Mouse (Mus musculus): ENCODE measurements around the gene Zfp273. TPM values are rescaled to one million over a fixed set of nuclear protein-coding genes. Genes with fewer than 3 reads are reported as not detected.
"Not testable (repeated sequence)": the region's sequence is repeated elsewhere in the genome, so short reads cannot be mapped to it uniquely, and the experiment has no call there.

The Zfp273 gene
- polyA plus RNA-seq, 1 experiment: 6.0 TPM

GRCm38 (mm10) chr13:67812961-67813709 is 405 bp upstream of the Zfp273 start:
- no peak for TF ChIP-seq CTCF (IDR thresholded peaks at IDR 0.05; ENCODE audit: borderline replicate concordance, insufficient read depth, low read depth, low read length)
- TF ChIP-seq POLR2A (IDR thresholded peaks at IDR 0.05; ENCODE audit: borderline replicate concordance, insufficient read depth, low read length): no peak
- H3K4me1 ChIP-seq (ENCODE audit: control insufficient read depth, insufficient read depth, low read length): no peaks in the 10 kb centered on the region; the same call in 1 of the 2 replicates
- WGBS: 80% methylated on average over 8 of the region's 8 CpGs
- H3K27ac ChIP-seq (ENCODE audit: insufficient read depth, low read length): no peak overlapping the region
- H3K4me3 ChIP-seq (replicated peaks; ENCODE audit: insufficient read depth, low read depth, low read length): no peak overlapping the region
- no peaks in the 10 kb centered on the region for H3K27me3 ChIP-seq (ENCODE audit: control insufficient read depth, insufficient read depth, low read length)
- DNase-seq: peak in 1 of 2 experiments; percentile 7

DNA sequence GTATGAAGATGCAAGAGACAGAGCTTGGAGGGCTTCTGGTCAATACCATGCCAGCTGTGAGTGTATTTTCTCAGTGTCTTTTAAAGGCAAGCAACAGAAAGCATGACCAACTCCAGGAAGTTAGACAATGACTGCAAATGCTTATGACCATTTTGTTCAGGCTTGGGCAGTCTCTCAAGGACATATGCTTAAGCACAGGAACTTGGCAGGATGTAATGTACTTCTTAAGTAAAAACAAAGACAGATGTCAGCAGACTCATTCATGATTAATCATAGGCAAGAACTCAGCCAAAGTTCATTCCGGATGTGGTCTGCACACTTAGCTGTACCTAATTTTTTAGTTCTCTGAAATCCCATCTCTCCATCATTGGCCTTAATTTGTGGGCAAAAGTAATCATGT is 5.1 kb downstream of the Zfp273 start:
- Histone ChIP-seq H3K4me3 (replicated peaks; ENCODE audit: insufficient read depth, low read depth, low read length) (no peak overlapping the region), H3K4me1 (ENCODE audit: control insufficient read depth, insufficient read depth, low read length) (no peaks in the 10 kb centered on the region; the same call in 1 of the 2 replicates), H3K27me3 (ENCODE audit: control insufficient read depth, insufficient read depth, low read length) (no peaks in the 10 kb centered on the region; the same call in 1 of the 2 replicates), H3K27ac (ENCODE audit: insufficient read depth, low read length) (no peak overlapping the region)
- TF ChIP-seq POLR2A (IDR thresholded peaks at IDR 0.05; ENCODE audit: borderline replicate concordance, insufficient read depth, low read length): no peak
- no peak for TF ChIP-seq CTCF (IDR thresholded peaks at IDR 0.05; ENCODE audit: borderline replicate concordance, insufficient read depth, low read depth, low read length)
- 81% methylated on average over 1 of the region's 1 CpGs for WGBS
- no peak for DNase-seq

DNA sequence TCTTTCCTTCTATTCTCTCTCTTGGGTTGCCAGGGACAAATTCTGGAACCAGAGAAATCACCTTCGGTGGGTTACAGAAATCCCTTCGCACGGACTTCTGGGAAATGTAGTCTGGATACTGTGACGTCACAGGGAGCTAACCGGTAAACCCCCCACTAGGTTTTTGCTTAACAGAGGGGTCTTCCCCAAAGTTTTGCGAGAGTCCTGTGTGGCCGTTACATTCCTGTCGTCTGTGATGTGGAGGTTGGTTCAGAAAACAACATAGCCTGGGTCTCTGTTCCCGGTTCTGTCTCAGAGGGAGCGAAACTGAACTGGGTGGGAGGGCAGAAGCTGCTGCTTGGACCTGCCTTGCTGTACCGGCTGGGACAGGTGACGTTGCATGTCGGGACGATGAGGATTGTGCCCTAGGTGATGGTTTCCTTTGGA is 17.4 kb downstream of the Zfp273 start, which contains the start of gene Gm10037:
Gene Gm10037 (plus strand): TSS at position 196 of the 426 bp plus-strand sequence.
- TF ChIP-seq CTCF (IDR thresholded peaks at IDR 0.05; ENCODE audit: borderline replicate concordance, insufficient read depth, low read depth, low read length): no peak
- peak; percentile 27; the same call in 1 of the 2 replicates for TF ChIP-seq POLR2A (IDR thresholded peaks at IDR 0.05; ENCODE audit: borderline replicate concordance, insufficient read depth, low read length)
- H3K4me1 ChIP-seq (ENCODE audit: control insufficient read depth, insufficient read depth, low read length): no peaks in the 10 kb centered on the region
- H3K4me3 ChIP-seq (replicated peaks; ENCODE audit: insufficient read depth, low read depth, low read length): peak within 1 kb of the TSS; percentile 73
- WGBS: 1% methylated on average over 14 of the region's 14 CpGs
- peak; percentile 75 to 77 for DNase-seq
- no peaks in the 10 kb centered on the region for H3K27me3 ChIP-seq (ENCODE audit: control insufficient read depth, insufficient read depth, low read length)
- peak within 1 kb of the TSS; percentile 80 for H3K27ac ChIP-seq (ENCODE audit: insufficient read depth, low read length)

GRCm38 (mm10) chr13:67833137-67833536 is 19.6 kb downstream of the Zfp273 start:
- H3K27me3 ChIP-seq (ENCODE audit: control insufficient read depth, insufficient read depth, low read length); H3K4me3 ChIP-seq (replicated peaks; ENCODE audit: insufficient read depth, low read depth, low read length); H3K4me1 ChIP-seq (ENCODE audit: control insufficient read depth, insufficient read depth, low read length); H3K27ac ChIP-seq (ENCODE audit: insufficient read depth, low read length); DNase-seq: not testable (repeated sequence)

DNA sequence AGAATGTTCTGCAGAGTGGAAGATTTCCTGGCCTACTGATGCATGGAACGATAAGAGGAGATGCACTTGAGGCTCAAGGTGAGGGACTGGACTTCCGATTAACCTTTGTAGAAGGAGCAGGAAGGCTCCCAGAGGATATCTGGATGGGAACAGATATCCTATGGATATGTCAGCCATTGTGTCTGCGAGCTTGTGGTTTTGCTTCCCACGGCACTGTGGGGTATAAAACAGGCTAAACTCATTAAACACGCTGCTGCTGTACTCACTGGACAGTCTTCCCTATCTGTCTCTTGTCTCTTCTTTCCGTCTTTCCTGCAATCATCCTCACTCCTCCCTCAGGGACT is 30.2 kb downstream of the Zfp273 start:
- Histone ChIP-seq H3K27me3 (ENCODE audit: control insufficient read depth, insufficient read depth, low read length) (no peaks in the 10 kb centered on the region), H3K4me1 (ENCODE audit: control insufficient read depth, insufficient read depth, low read length) (no peaks in the 10 kb centered on the region), H3K4me3 (replicated peaks; ENCODE audit: insufficient read depth, low read depth, low read length) (no peak overlapping the region), H3K27ac (ENCODE audit: insufficient read depth, low read length) (no peak overlapping the region)
- TF ChIP-seq CTCF (IDR thresholded peaks at IDR 0.05; ENCODE audit: borderline replicate concordance, insufficient read depth, low read depth, low read length): no peak
- TF ChIP-seq POLR2A (IDR thresholded peaks at IDR 0.05; ENCODE audit: borderline replicate concordance, insufficient read depth, low read length): no peak
- no peak for DNase-seq
- WGBS: 39% methylated on average over 6 of the region's 6 CpGs

DNA sequence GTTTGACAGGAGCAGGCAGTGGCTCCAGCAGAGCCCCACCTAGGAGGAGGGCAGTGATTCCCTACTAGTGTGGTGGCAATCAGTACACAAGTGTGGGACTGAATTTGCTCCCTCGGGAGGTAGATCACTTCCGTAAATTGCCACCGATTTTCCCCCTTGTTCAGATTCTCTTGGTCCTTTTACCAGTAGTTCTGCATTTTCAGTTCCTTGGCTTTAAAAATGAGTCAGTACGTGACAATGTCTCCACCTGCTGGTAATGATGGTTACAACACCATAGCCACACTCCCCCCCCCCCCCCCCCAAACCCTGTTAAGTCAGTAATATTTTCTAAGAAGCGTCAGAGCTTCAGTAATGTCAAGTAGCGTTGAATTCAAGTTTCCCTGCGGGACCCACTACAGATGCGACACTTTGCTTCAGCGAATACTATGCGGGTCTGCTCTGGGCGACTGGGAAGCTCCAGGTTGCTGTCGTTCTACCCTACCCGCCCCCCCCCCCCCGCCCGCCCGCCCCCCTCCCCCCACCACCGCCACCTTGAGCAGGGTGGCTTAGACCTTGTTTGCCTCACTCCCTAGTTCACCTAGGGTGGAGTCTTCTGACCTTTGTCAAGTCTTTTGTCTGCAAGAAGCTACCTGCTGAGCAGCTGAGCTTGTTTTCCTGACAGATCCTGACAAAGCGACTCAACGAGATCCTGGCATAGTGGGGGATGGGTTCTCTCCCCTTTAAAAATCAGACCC is 30.7 kb downstream of the Zfp273 start:
- H3K4me3 ChIP-seq (replicated peaks; ENCODE audit: insufficient read depth, low read depth, low read length): peak overlapping the region; percentile 79
- no peaks in the 10 kb centered on the region for H3K4me1 ChIP-seq (ENCODE audit: control insufficient read depth, insufficient read depth, low read length)
- peak; percentile 62 for DNase-seq
- no peak overlapping the region for H3K27ac ChIP-seq (ENCODE audit: insufficient read depth, low read length)
- H3K27me3 ChIP-seq (ENCODE audit: control insufficient read depth, insufficient read depth, low read length): no peaks in the 10 kb centered on the region
- WGBS: 0% methylated on average over 19 of the region's 19 CpGs
- TF ChIP-seq CTCF (IDR thresholded peaks at IDR 0.05; ENCODE audit: borderline replicate concordance, insufficient read depth, low read depth, low read length): peak; percentile 48; the same call in 1 of the 2 replicates
- TF ChIP-seq POLR2A (IDR thresholded peaks at IDR 0.05; ENCODE audit: borderline replicate concordance, insufficient read depth, low read length): no peak

DNA sequence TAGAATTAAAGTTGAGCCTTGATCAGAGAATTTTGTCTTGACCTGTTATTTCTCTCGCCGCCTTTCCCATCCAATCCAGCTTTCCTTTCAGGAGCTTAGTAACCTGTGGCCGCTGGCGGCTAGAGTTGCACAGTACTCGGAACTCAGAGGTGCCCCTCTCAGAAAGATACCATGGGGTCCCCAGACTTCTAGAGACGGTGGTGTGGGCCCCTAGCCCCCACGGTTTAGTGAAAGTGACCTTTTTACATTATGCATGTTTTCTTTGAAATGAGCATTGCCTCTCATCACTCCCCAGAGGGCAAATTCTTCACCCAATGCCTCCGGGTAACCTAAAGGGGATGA is 31.3 kb downstream of the Zfp273 start:
- no peaks in the 10 kb centered on the region for H3K4me1 ChIP-seq (ENCODE audit: control insufficient read depth, insufficient read depth, low read length)

GRCm38 (mm10) chr13:67850361-67850760 is 36.8 kb downstream of the Zfp273 start:
- WGBS: 76% methylated on average over 3 of the region's 3 CpGs
- Histone ChIP-seq H3K27ac (ENCODE audit: insufficient read depth, low read length) (no peak overlapping the region), H3K27me3 (ENCODE audit: control insufficient read depth, insufficient read depth, low read length) (no peaks in the 10 kb centered on the region), H3K4me1 (ENCODE audit: control insufficient read depth, insufficient read depth, low read length) (no peaks in the 10 kb centered on the region), H3K4me3 (replicated peaks; ENCODE audit: insufficient read depth, low read depth, low read length) (no peak overlapping the region)
- TF ChIP-seq CTCF (IDR thresholded peaks at IDR 0.05; ENCODE audit: borderline replicate concordance, insufficient read depth, low read depth, low read length) (no peak), POLR2A (IDR thresholded peaks at IDR 0.05; ENCODE audit: borderline replicate concordance, insufficient read depth, low read length) (no peak)
- no peak for DNase-seq

More for the DNA sequence above, 31.3 kb downstream of the Zfp273 start:
- 12% methylated on average over 8 of the region's 8 CpGs for WGBS
- Histone ChIP-seq H3K27me3 (ENCODE audit: control insufficient read depth, insufficient read depth, low read length) (no peaks in the 10 kb centered on the region), H3K4me3 (replicated peaks; ENCODE audit: insufficient read depth, low read depth, low read length) (peak overlapping the region; percentile 79), H3K27ac (ENCODE audit: insufficient read depth, low read length) (no peak overlapping the region)
- peak in 1 of 2 experiments; percentile 25 for DNase-seq
- no peak for TF ChIP-seq POLR2A (IDR thresholded peaks at IDR 0.05; ENCODE audit: borderline replicate concordance, insufficient read depth, low read length)
- TF ChIP-seq CTCF (IDR thresholded peaks at IDR 0.05; ENCODE audit: borderline replicate concordance, insufficient read depth, low read depth, low read length): no peak
